Mouse (Mus musculus) E14TG2a.4 (cell line): ENCODE measurements around the gene Mapk1ip1.

Experiments
- H3K27me3 ChIP-seq: 2 replicates; pipeline ENCODE4 v1.6.1; 2014; ENCODE audit warnings: low read length, control low read depth; ENCODE audit not compliant: insufficient read depth
- H3K36me3 ChIP-seq: 2 replicates; pipeline ENCODE4 v1.6.1; 2014; ENCODE audit warnings: low read length, control low read depth; ENCODE audit not compliant: insufficient read depth
- H3K4me1 ChIP-seq: replicated peaks from 2 replicates; pipeline ENCODE4 v1.6.1; 2014; ENCODE audit warnings: low read depth, low read length, control low read depth
- H3K4me3 ChIP-seq: replicated peaks from 2 replicates; pipeline ENCODE4 v1.5.1; 2014; ENCODE audit warnings: mild to moderate bottlenecking, low read length
- H3K9me3 ChIP-seq: 2 replicates; pipeline ENCODE4 v1.6.1; 2014; ENCODE audit warnings: low read length, control low read depth
- CTCF ChIP-seq: conservative IDR thresholded peaks from 2 replicates; pipeline ENCODE4 v1.5.1; 2014; ENCODE audit warnings: low read length
- NANOG ChIP-seq: IDR thresholded peaks from 2 replicates; pipeline ENCODE4 v1.6.1; 2014; ENCODE audit warnings: borderline replicate concordance, low read length, mixed read lengths
- POU5F1 ChIP-seq: IDR thresholded peaks from 2 replicates; pipeline ENCODE4 v1.6.1; 2014; ENCODE audit warnings: low read length, borderline replicate concordance

Gene Mapk1ip1

DNA sequence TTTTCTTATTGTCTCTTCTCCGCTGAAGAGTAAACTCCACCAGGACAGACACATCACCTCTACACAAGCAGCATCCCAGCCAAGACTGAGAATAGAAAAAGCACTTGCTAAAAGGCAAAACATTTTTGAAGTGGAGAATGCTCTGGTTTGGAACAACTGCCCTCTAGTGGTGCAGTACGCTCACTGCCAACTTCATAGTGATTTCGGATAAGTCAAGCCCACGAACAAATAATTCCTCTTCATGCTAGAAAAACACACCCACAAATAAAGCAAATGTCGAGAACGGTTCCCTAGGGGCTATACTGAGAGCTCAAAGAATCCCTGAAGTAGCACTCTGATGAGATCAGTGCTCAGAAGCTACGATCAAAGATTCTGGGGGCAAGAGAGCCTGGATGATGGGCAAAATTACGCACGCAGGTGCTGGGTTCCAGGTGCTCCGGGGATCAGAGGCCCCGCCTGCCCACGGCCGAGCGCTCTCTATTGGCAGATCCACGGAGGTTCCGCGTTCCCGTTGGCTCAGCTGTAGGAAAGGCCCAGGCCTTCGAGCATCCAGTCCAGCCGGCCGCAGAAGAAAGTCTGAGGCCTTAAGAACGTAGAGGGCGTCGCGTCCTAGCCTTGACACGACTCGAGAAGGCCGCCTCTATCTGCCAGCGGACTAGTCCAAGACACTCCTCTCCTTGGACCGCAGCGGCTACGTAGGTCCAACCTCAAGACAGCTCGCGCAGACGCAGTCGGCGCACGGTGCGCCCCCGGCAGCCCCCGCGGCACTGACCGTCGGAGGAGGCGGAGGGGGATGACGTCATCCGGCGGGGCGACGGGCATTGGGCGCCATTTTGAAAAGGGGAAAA, at the start of gene Mapk1ip1, which contains the start of gene Ppp2r2d:
Gene Mapk1ip1, minus strand, starts transcription at position 730 of the 848 bp plus-strand sequence.
Gene Ppp2r2d, plus strand, starts transcription at position 536 of the 848 bp plus-strand sequence.
- Histone ChIP-seq H3K4me1 (peaks cover 69% of the 10 kb centered on the region), H3K9me3 (no peaks in the 10 kb centered on the region), H3K36me3 (peaks cover 71% of the 10 kb centered on the region), H3K27me3 (no peaks in the 10 kb centered on the region), H3K4me3 (peak within 1 kb of the TSS; percentile 98)
- peak; percentile 90 for TF ChIP-seq CTCF
- TF ChIP-seq NANOG = no peak
- TF ChIP-seq POU5F1 = no peak

DNA sequence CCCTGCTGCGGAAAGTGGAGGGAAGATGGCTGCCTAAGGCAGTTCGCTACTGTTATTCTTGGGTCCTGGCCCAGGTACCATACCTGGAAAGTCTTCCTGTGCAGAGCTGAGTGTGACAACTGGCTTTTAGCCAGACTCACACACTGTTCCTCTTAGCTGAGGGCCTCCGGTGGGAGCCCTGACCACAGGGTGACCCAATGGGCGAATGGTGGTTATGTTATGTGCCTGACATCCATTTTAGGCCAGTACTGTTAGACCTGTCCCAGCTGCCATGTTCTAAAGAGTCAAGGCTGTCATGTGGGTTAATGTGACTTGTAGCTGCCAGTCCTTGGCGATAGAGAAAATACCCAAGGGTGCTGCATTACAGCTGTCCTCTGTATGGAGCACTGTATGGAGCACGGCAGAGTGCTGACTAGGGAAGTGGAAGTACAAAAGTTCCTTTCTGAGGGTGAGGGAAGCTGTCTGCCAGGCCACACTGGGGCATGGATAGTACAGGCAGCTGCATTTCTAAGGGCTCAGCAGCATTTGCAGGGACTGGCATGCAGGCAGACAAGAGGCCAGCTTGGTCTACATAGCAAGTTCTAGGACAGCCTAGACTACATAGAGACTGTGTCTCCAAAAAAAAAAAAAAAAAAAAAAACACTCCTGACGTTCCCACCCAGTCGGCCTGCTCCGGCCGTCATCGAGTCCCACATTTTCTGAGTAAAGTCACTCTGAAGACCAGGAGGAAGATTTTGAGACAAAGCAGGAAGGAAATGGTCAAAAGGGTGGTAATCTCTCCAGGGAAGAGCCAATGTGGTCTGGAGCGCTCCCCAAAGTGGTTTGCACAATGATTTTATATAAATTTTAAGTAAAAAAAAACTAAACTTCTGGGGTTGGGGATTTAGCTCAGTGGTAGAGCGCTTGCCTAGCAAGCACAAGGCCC, 39.6 kb upstream of the Mapk1ip1 start:
- peaks cover 82% of the 10 kb centered on the region for H3K36me3 ChIP-seq
- H3K27me3 ChIP-seq = no peaks in the 10 kb centered on the region
- TF ChIP-seq CTCF = no peak
- no peak for TF ChIP-seq NANOG
- TF ChIP-seq POU5F1 = no peak
- H3K4me3 ChIP-seq = no peak overlapping the region
- H3K4me1 ChIP-seq = peaks cover 32% of the 10 kb centered on the region
- no peaks in the 10 kb centered on the region for H3K9me3 ChIP-seq

DNA sequence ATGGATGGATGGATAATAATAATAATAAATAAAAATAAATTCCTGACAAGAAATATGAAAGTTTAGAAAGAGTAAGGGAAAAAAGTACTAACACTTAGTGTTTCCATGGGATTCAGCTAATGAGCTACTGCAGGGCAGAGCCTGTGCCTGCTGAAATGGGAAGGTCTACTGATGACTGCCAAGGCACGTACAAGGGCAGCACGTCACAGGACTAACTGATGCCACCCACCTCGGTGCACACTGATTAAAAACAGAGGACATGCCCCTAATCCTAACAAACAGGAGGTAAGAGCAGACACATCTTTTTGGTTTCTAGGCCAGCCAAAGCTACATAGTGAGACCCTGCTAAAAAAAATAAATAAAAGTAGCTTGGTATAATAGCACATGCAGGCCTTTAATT, 37.7 kb upstream of the Mapk1ip1 start:
- Histone ChIP-seq H3K36me3 (peaks cover 93% of the 10 kb centered on the region), H3K4me3 (no peak overlapping the region), H3K27me3 (no peaks in the 10 kb centered on the region), H3K4me1 (peaks cover 50% of the 10 kb centered on the region), H3K9me3 (no peaks in the 10 kb centered on the region)
- TF ChIP-seq NANOG = no peak
- no peak for TF ChIP-seq CTCF
- no peak for TF ChIP-seq POU5F1

DNA sequence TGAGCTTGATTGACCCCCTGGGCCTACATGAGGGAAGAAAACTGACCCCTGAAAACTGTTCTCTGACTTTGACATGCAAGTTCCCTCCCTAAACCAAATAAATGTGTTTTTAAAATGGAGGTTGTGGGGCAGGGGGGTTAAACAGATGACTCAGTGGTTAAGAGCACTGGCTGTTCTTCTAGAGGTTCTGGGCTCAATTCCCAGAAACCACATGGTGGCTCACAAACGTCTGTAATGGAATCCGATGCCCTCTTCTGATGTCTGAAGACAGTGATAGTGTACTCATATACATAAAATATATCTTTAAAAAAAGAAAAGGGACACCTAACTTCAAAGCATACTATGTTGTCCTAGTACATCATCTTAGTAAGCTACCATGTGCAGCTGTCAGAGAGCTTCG, 29.0 kb upstream of the Mapk1ip1 start:
- H3K4me3 ChIP-seq = no peak overlapping the region
- no peaks in the 10 kb centered on the region for H3K9me3 ChIP-seq
- peaks cover 75% of the 10 kb centered on the region for H3K4me1 ChIP-seq
- TF ChIP-seq CTCF = no peak
- TF ChIP-seq NANOG = no peak
- TF ChIP-seq POU5F1 = no peak
- peaks cover 100% of the 10 kb centered on the region for H3K36me3 ChIP-seq
- no peaks in the 10 kb centered on the region for H3K27me3 ChIP-seq

DNA sequence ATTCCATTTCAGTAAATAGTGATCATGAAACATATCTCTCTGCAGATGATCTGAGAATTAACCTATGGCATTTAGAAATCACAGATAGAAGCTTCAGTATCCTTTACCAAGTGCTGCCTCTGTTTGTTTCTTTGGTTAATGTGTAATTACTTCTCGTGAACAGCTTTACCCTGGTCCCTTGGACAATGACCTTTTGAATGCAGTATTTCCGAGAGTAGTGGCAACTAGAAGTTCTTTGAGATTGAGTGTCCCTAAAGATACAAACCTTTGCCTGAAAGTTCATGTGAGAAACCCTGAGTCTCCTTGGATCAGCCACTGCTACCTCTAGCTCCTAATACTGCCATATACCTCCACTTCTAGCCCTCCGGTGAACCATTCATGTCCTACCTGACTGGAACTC, 26.9 kb upstream of the Mapk1ip1 start:
- no peak overlapping the region for H3K4me3 ChIP-seq
- H3K36me3 ChIP-seq = peaks cover 100% of the 10 kb centered on the region
- no peaks in the 10 kb centered on the region for H3K9me3 ChIP-seq
- peaks cover 61% of the 10 kb centered on the region for H3K4me1 ChIP-seq
- TF ChIP-seq NANOG = no peak
- no peak for TF ChIP-seq CTCF
- no peak for TF ChIP-seq POU5F1
- no peaks in the 10 kb centered on the region for H3K27me3 ChIP-seq

DNA sequence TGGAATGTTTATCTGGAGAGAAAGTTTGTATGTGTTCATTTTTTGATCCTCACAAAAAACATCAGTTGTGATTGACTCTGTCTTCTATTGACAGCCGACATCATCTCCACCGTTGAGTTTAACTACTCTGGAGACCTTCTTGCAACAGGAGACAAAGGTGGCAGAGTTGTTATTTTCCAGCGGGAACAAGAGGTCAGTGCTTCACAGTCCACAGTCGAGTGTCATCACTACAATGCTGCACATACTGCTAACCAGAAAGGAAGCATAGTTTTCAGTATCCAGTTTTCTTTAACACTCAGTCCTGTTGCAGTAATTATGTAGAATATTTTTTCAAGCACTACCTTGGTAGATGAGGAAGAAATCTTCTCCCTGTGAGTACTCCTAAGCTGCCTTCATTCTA, 22.2 kb upstream of the Mapk1ip1 start:
- no peak overlapping the region for H3K4me3 ChIP-seq
- H3K36me3 ChIP-seq = peaks cover 96% of the 10 kb centered on the region
- no peaks in the 10 kb centered on the region for H3K9me3 ChIP-seq
- TF ChIP-seq POU5F1 = no peak
- no peak for TF ChIP-seq NANOG
- TF ChIP-seq CTCF = no peak
- peaks cover 72% of the 10 kb centered on the region for H3K4me1 ChIP-seq
- H3K27me3 ChIP-seq = no peaks in the 10 kb centered on the region

DNA sequence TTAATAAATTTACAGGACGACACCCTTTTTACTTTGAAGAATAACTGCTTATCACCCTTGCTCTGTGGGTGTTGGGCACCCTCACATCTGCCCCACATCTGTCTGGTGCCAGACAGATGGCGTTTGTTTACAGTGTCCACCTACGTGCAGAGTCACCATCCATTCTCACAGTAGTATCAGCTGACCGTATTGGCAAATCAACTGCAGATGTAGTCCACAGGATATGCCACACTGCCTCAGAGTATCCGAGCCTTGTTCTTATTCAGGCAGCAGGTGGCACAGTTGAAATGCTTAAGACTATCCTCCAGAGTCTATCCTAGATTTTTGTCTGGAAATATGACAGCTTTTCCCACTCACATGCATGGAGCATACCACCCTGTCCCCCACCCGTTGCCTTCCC, 21.2 kb upstream of the Mapk1ip1 start:
- peaks cover 76% of the 10 kb centered on the region for H3K4me1 ChIP-seq
- no peak for TF ChIP-seq NANOG
- TF ChIP-seq CTCF = no peak
- no peak for TF ChIP-seq POU5F1
- H3K9me3 ChIP-seq = no peaks in the 10 kb centered on the region
- no peaks in the 10 kb centered on the region for H3K27me3 ChIP-seq
- H3K4me3 ChIP-seq = no peak overlapping the region
- H3K36me3 ChIP-seq = peaks cover 96% of the 10 kb centered on the region

DNA sequence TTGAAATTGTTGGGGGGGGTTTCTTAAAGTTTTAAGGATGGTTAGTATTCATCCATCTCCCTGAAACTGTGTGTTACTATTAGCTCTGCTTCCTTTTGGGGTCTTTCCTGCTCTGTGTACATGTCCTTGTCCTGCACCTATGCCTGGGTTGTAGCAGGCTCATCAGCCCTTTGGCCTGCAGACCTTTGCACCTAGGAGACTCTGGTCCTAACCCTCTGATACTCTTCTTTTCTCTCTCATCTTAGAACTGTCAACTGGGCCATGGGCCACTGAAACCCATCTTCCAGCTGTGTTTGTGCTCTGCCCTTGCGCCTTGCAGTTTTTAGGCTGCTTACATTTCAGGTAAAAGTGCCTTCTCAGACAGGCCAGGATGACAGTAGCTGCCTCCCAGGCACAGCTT, 18.7 kb upstream of the Mapk1ip1 start:
- H3K9me3 ChIP-seq = no peaks in the 10 kb centered on the region
- no peak overlapping the region for H3K4me3 ChIP-seq
- TF ChIP-seq NANOG (no peak), CTCF (no peak), POU5F1 (no peak)
- H3K27me3 ChIP-seq = no peaks in the 10 kb centered on the region
- peaks cover 81% of the 10 kb centered on the region for H3K4me1 ChIP-seq
- peaks cover 92% of the 10 kb centered on the region for H3K36me3 ChIP-seq

DNA sequence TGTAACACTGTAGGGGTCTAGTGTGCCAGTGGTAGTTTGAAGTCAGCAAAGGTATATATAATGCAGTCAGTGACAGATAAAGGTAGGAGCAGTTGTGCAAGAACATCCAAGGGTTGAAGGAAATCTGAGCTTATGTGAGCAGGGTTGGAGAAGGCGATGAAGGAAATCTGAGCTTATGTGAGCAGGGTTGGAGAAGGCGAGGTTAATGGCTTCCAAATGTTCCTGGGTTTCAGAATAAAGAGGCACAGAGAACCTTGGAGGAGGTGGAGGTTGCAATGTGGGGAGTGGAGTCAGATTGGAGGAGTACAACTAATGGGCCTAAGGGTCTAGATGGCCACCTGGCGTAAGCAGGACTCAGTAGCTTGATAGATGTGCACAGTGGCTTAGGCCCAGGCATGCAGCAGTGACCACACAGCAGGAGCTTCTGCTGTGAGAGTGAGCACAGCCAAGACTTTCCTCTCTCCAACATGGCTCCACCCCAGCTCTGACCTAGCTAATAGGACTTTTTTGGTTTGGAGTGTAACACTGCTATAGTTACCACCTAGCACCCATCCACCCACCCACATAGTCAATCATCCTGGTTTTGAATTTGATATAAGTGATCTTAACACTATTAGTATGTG, 18.0 kb upstream of the Mapk1ip1 start:
- H3K36me3 ChIP-seq = peaks cover 90% of the 10 kb centered on the region
- TF ChIP-seq POU5F1 = no peak
- no peak for TF ChIP-seq NANOG
- no peak for TF ChIP-seq CTCF

More for the DNA sequence above, 18.0 kb upstream of the Mapk1ip1 start:
- 0 out of 2 replicates have a peak overlapping the region, but pooled peaks have one; percentile 3 for H3K4me3 ChIP-seq
- H3K4me1 ChIP-seq = peaks cover 87% of the 10 kb centered on the region
- no peaks in the 10 kb centered on the region for H3K27me3 ChIP-seq
- H3K9me3 ChIP-seq = no peaks in the 10 kb centered on the region
